In the genomic region with DNA sequence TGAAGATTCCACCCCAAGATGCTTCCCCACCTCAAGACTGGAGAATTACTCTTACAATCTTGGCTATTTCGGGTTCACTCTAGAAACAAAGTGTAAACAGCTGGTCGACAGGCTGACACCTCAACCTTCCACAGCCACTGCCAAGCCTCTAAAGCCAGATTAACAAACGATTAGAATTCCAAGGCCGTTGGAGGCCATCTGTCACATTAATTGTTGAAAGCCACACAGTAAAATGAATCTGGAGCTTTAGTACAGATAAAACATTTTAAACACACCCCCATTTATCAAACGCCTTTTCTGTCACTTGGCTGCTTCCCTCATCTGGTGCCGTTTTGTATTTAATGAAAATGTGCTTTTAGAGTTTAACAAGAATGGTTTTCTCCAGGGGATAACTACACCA, we compare ENCODE assay signal across 11 mouse cellular contexts.
DNase-seq lines count a peak whose midpoint lies in the region; ATAC-seq lines count a peak whose summit lies in the region.
"Had no signal": no experiment of that assay in that cellular context is flagged by ENCODE, and none has a peak within 500 bp of the region (broad histone marks: within the 10 kb centered on the region; RNA-seq: fewer than 3 reads in every experiment).

No protein-coding gene starts in this region.

- H3K9ac ChIP-seq in midbrain, embryonic 15.5 days: no peak overlapping the region
- H3K9ac ChIP-seq in hindbrain, embryonic 15.5 days: no peak overlapping the region
- H3K9ac ChIP-seq: heart, embryonic 13.5 days had no signal

- peak; percentile 86 for ATAC-seq in cerebellum, adult (ENCODE audit: insufficient number of reproducible peaks, low FRiP score, low TSS enrichment)
- ATAC-seq in midbrain, embryonic 15.5 days (replicated peaks): no peak
- ATAC-seq in hindbrain, embryonic 15.5 days (ENCODE audit: low FRiP score, low read depth): 0 out of 2 replicates have a peak, but pooled peaks have one; percentile 72

- no peaks in the 10 kb centered on the region for H3K36me3 ChIP-seq in midbrain, embryonic 10.5 days
- no peaks in the 10 kb centered on the region for H3K36me3 ChIP-seq in midbrain, embryonic 15.5 days (replicated peaks)
- no peaks in the 10 kb centered on the region for H3K36me3 ChIP-seq in hindbrain, embryonic 15.5 days
- H3K36me3 ChIP-seq: G1E; heart, embryonic 13.5 days had no signal

- no peak overlapping the region for H3K4me2 ChIP-seq in midbrain, embryonic 15.5 days
- no peak overlapping the region for H3K4me2 ChIP-seq in hindbrain, embryonic 15.5 days
- H3K4me2 ChIP-seq: heart, embryonic 13.5 days had no signal

- DNase-seq in cerebellum, postnatal 4 days (ENCODE audit: low spot score in 2 of 2): no peak
- peak; percentile 21 for DNase-seq in midbrain, embryonic 10.5 days (ENCODE audit: low spot score)
- peak; percentile 84 for DNase-seq in retina, postnatal 1 day
- DNase-seq in heart, postnatal 4 days: no peak
- DNase-seq in adrenal gland, adult 18-20 months (ENCODE audit: low spot score in 2 of 2): no peak
- DNase-seq: kidney, adult 2 months had no signal

- H3K4me3 ChIP-seq in midbrain, embryonic 10.5 days: no peak overlapping the region
- no peak overlapping the region for H3K4me3 ChIP-seq in midbrain, embryonic 15.5 days
- no peak overlapping the region for H3K4me3 ChIP-seq in hindbrain, embryonic 15.5 days
- H3K4me3 ChIP-seq: heart, embryonic 13.5 days had no signal

- 0 out of 2 replicates have a peak overlapping the region, but pooled peaks have one; percentile 14 for H3K27ac ChIP-seq in midbrain, embryonic 10.5 days (replicated peaks)
- H3K27ac ChIP-seq in midbrain, embryonic 15.5 days: no peak overlapping the region
- no peak overlapping the region for H3K27ac ChIP-seq in hindbrain, embryonic 15.5 days (replicated peaks)
- H3K27ac ChIP-seq: heart, embryonic 13.5 days had no signal

- H3K4me1 ChIP-seq in midbrain, embryonic 10.5 days: peaks cover 6% of the 10 kb centered on the region; the same call in 1 of the 2 replicates
- H3K4me1 ChIP-seq in midbrain, embryonic 15.5 days: no peaks in the 10 kb centered on the region
- H3K4me1 ChIP-seq in hindbrain, embryonic 15.5 days (replicated peaks): no peaks in the 10 kb centered on the region

- 45% methylated on average over 6 of the region's 6 CpGs for WGBS in midbrain, embryonic 10.5 days
- WGBS in midbrain, embryonic 15.5 days: 17% methylated on average over 6 of the region's 6 CpGs
- WGBS in hindbrain, embryonic 15.5 days: 25% methylated on average over 6 of the region's 6 CpGs

- H3K27me3 ChIP-seq in midbrain, embryonic 10.5 days (ENCODE audit: low read depth, poor library complexity, severe bottlenecking): no peaks in the 10 kb centered on the region
- H3K27me3 ChIP-seq in midbrain, embryonic 15.5 days (replicated peaks): no peaks in the 10 kb centered on the region
- no peaks in the 10 kb centered on the region for H3K27me3 ChIP-seq in hindbrain, embryonic 15.5 days
- H3K27me3 ChIP-seq: heart, embryonic 13.5 days had no signal

- H3K9me3 ChIP-seq in midbrain, embryonic 10.5 days (replicated peaks): no peaks in the 10 kb centered on the region
- no peaks in the 10 kb centered on the region for H3K9me3 ChIP-seq in midbrain, embryonic 15.5 days
- H3K9me3 ChIP-seq in hindbrain, embryonic 15.5 days: no peaks in the 10 kb centered on the region
- H3K9me3 ChIP-seq: heart, embryonic 13.5 days had no signal

Comparison
In these comparisons a context has a peak if more than half of its experiments do, and no peak if none do; other contexts are left out.
1. DNase-seq: peak in midbrain, embryonic 10.5 days (single experiment) and retina, postnatal 1 day (single experiment); none in cerebellum, postnatal 4 days (0 of 2), heart, postnatal 4 days (single experiment) and adrenal gland, adult 18-20 months (0 of 2).